ENCODE assay signal across 20 mouse cellular contexts in the genomic region with DNA sequence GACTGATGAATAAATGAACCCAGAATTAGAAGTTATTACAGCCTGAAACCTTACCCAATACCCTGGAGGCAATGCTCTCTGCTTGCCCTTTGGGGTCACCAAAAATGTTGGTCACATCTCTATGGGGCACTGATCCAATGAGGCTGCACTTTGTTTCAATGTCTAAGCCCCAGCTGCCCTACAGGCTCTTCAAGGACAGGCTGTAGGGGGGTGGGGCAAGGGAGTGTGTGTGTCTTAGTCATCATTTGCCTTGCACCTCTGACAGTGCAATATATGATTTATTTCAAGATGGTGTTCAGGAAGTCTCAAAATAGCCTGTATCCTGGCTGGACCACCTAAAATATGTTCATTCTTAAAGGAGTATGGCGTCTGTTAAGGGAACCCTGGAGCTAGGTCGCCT. TPM values are rescaled to one million over a fixed set of nuclear protein-coding genes. Genes with fewer than 3 reads are reported as not detected.
DNase-seq lines count a peak whose midpoint lies in the region; ATAC-seq and TF ChIP-seq lines count a peak whose summit lies in the region.
"Had no signal": no experiment of that assay in that cellular context is flagged by ENCODE, and none has a peak within 500 bp of the region (broad histone marks: within the 10 kb centered on the region; RNA-seq: fewer than 3 reads in every experiment).

No protein-coding gene starts in this region.

- peak; percentile 71 for DNase-seq in adrenal gland, adult 2 months
- DNase-seq in adrenal gland, postnatal 4 days (ENCODE audit: low spot score in 2 of 2), result no peak
- DNase-seq in lung, postnatal 0 days (ENCODE audit: low spot score), result no peak
- DNase-seq in adrenal gland, postnatal 14 days, result peak; percentile 68
- no peak for DNase-seq in c-Kit-positive CD71-positive TER-119-positive erythroid progenitor cells, embryonic 14.5 days (ENCODE audit: low spot score)
- DNase-seq in layer of hippocampus, adult 9-11 months, result no peak
- no peak for DNase-seq in left cerebral cortex, postnatal 10 days (ENCODE audit: extremely low spot score in 1 of 2, low spot score in 2 of 2)
- DNase-seq: cerebellum, adult 18-20 months; cerebellum, adult 9-11 months; cerebellum, postnatal 36 days; forebrain, postnatal 0 days; gastrocnemius, adult 2 months; gastrocnemius, postnatal 25 days had no signal

- H3K9ac ChIP-seq in lung, embryonic 16.5 days (ENCODE audit: low read length), result no peak overlapping the region
- H3K9ac ChIP-seq in lung, postnatal 0 days (replicated peaks; ENCODE audit: low read depth), result no peak overlapping the region
- H3K9ac ChIP-seq: embryonic facial prominence, embryonic 13.5 days; forebrain, embryonic 13.5 days; forebrain, postnatal 0 days; heart, embryonic 12.5 days; hindbrain, embryonic 14.5 days had no signal

- no peak overlapping the region for H3K4me3 ChIP-seq in lung, embryonic 16.5 days (ENCODE audit: low read length)
- H3K4me3 ChIP-seq in lung, postnatal 0 days (ENCODE audit: low read depth, low read length), result no peak overlapping the region
- H3K4me3 ChIP-seq: embryonic facial prominence, embryonic 13.5 days; forebrain, embryonic 13.5 days; gastrocnemius, adult 2 months; heart, embryonic 12.5 days; hindbrain, embryonic 10.5 days had no signal

- no peak overlapping the region for H3K4me2 ChIP-seq in lung, embryonic 16.5 days (ENCODE audit: low read depth, low read length)
- no peak overlapping the region for H3K4me2 ChIP-seq in lung, postnatal 0 days (replicated peaks; ENCODE audit: low read depth, low read length)
- H3K4me2 ChIP-seq: embryonic facial prominence, embryonic 13.5 days; forebrain, embryonic 13.5 days; heart, embryonic 12.5 days; hindbrain, embryonic 14.5 days had no signal

- TF ChIP-seq EP300 in lung, postnatal 0 days (IDR thresholded peaks at IDR 0.05), result no peak

- no peaks in the 10 kb centered on the region for H3K27me3 ChIP-seq in lung, embryonic 16.5 days (ENCODE audit: control insufficient read depth, insufficient read depth, low read depth, low read length)
- H3K27me3 ChIP-seq in lung, postnatal 0 days (replicated peaks; ENCODE audit: insufficient read depth, low read length), result no peaks in the 10 kb centered on the region
- H3K27me3 ChIP-seq: embryonic facial prominence, embryonic 13.5 days; forebrain, embryonic 13.5 days; heart, embryonic 12.5 days had no signal

- H3K9me3 ChIP-seq in lung, embryonic 16.5 days (ENCODE audit: control insufficient read depth, low read length), result no peaks in the 10 kb centered on the region
- H3K9me3 ChIP-seq in lung, postnatal 0 days (ENCODE audit: low read length), result no peaks in the 10 kb centered on the region
- H3K9me3 ChIP-seq: embryonic facial prominence, embryonic 13.5 days; forebrain, embryonic 13.5 days; heart, embryonic 12.5 days; hindbrain, embryonic 10.5 days had no signal

- no peak overlapping the region for H3K27ac ChIP-seq in lung, embryonic 16.5 days (ENCODE audit: low read length)
- no peak overlapping the region for H3K27ac ChIP-seq in lung, postnatal 0 days (ENCODE audit: low read length)
- H3K27ac ChIP-seq: embryonic facial prominence, embryonic 13.5 days; forebrain, embryonic 13.5 days; gastrocnemius, adult 2 months; hindbrain, embryonic 10.5 days; hindbrain, embryonic 14.5 days had no signal

- ATAC-seq in lung, embryonic 16.5 days (ENCODE audit: low read depth), result 0 out of 2 replicates have a peak, but pooled peaks have one; percentile 43
- no peak for ATAC-seq in lung, postnatal 0 days
- ATAC-seq: forebrain, embryonic 13.5 days; forebrain, postnatal 0 days; intestine, embryonic 16.5 days had no signal

- H3K36me3 ChIP-seq in lung, embryonic 16.5 days (ENCODE audit: control insufficient read depth, insufficient read depth, low read length), result no peaks in the 10 kb centered on the region
- H3K36me3 ChIP-seq in lung, postnatal 0 days (ENCODE audit: insufficient read depth, low read length), result no peaks in the 10 kb centered on the region
- H3K36me3 ChIP-seq: embryonic facial prominence, embryonic 13.5 days; heart, embryonic 12.5 days; hindbrain, embryonic 10.5 days had no signal

- 59% methylated on average over 2 of the region's 2 CpGs for WGBS in lung, embryonic 16.5 days
- WGBS in lung, postnatal 0 days, result 65% methylated on average over 2 of the region's 2 CpGs

- no peak for TF ChIP-seq CTCF in lung, postnatal 0 days (IDR thresholded peaks at IDR 0.05)

- intact Hi-C loops in left cerebral cortex, postnatal 10 days (cut with DNase I), result no loop called here

- H3K4me1 ChIP-seq in lung, embryonic 16.5 days (replicated peaks; ENCODE audit: control insufficient read depth, insufficient read depth, low read length), result no peaks in the 10 kb centered on the region
- no peaks in the 10 kb centered on the region for H3K4me1 ChIP-seq in lung, postnatal 0 days (ENCODE audit: insufficient read depth, low read depth, low read length)
- H3K4me1 ChIP-seq: heart, embryonic 12.5 days had no signal

RNA-seq across cellular contexts. Expression of gene Shc4, which starts 22.3 kb away (rescaled TPM):
- total RNA-seq in adrenal gland, adult 2 months (2021), result 1 to 10 TPM; 2.4 to 3.6 TPM
- polyA plus RNA-seq in adrenal gland, adult 2 months (2012; rRNA removed), result 0.82 and 1.4 TPM in 2 replicates
- 1 to 10 TPM; 5.4 to 6.0 TPM for total RNA-seq in adrenal gland, postnatal 4 days (2021)
- 1.2 TPM in 2 replicates for polyA plus RNA-seq in lung, embryonic 16.5 days (2015; fragmentation: Nextera tagmentation; extraction: Ambion mirVana)
- 0.72 and 0.74 TPM in 2 replicates for polyA plus RNA-seq in lung, postnatal 0 days (2015; fragmentation: Nextera tagmentation; extraction: Ambion mirVana)
- total RNA-seq in adrenal gland, postnatal 14 days (2021), result 3.0 and 3.9 TPM in 2 replicates
- total RNA-seq in left cerebral cortex, postnatal 10 days (2021), result 1 to 10 TPM; 5.2 to 5.8 TPM

RNA-seq across cellular contexts. Expression of gene Eid1, which starts 28.7 kb away (rescaled TPM):
- total RNA-seq in adrenal gland, adult 2 months (2021), result 100 to 1,000 TPM in 1 of 2 experiments, 10 to 100 TPM in 1; 98.6 to 141 TPM
- 28.9 and 29.6 TPM in 2 replicates for polyA plus RNA-seq in adrenal gland, adult 2 months (2012; rRNA removed)
- total RNA-seq in adrenal gland, postnatal 4 days (2021), result 100 to 1,000 TPM; 207 to 216 TPM
- 101 and 105 TPM in 2 replicates for polyA plus RNA-seq in lung, embryonic 16.5 days (2015; fragmentation: Nextera tagmentation; extraction: Ambion mirVana)
- polyA plus RNA-seq in lung, postnatal 0 days (2015; fragmentation: Nextera tagmentation; extraction: Ambion mirVana), result 91.4 and 104 TPM in 2 replicates
- total RNA-seq in adrenal gland, postnatal 14 days (2021), result 111 and 115 TPM in 2 replicates
- total RNA-seq in left cerebral cortex, postnatal 10 days (2021), result 100 to 1,000 TPM; 428 to 443 TPM

Comparison
In these comparisons a context has a peak if more than half of its experiments do, and no peak if none do; other contexts are left out.
1. DNase-seq: peak in adrenal gland, adult 2 months (single experiment) and adrenal gland, postnatal 14 days (single experiment); none in adrenal gland, postnatal 4 days (0 of 2), lung, postnatal 0 days (single experiment), c-Kit-positive CD71-positive TER-119-positive erythroid progenitor cells, embryonic 14.5 days (single experiment), layer of hippocampus, adult 9-11 months (single experiment) and left cerebral cortex, postnatal 10 days (0 of 2).